Mouse (Mus musculus) liver, embryonic 14.5 days (tissue): ENCODE data around the gene Susd4.

Source experiments
- CTCF ChIP-seq: IDR thresholded peaks from 2 replicates; pipeline ENCODE4 v1.5.1; 2016; ENCODE audit warnings: antibody characterized with exemption, low read depth, control low read depth
- EP300 ChIP-seq: IDR thresholded peaks from 2 replicates; pipeline ENCODE4 v1.6.1; 2016; ENCODE audit warnings: antibody characterized with exemption, low read depth

- TF ChIP-seq CTCF (no peak), EP300 (no peak)
Measured at GRCm38 (mm10) chr1:182937486-182938120, 173.9 kb downstream of the Susd4 start.
